Mouse (Mus musculus) lung, postnatal 10 days (tissue): Measurements from ENCODE around the gene Scgb1b19.
"Not testable (repeated sequence)": the region's sequence is repeated elsewhere in the genome, so short reads cannot be mapped to it uniquely, and the experiment has no call there.

Source experiments
- DNase-seq: peaks from one replicate; pipeline ENCODE4 v3.0.0; 2021

The Scgb1b19 gene

GRCm38 (mm10) chr7:33286991-33287390, at the start of gene Scgb1b19:
Gene Scgb1b19, plus strand, starts transcription at chr7:33287291.
- not testable (repeated sequence) for DNase-seq

DNA sequence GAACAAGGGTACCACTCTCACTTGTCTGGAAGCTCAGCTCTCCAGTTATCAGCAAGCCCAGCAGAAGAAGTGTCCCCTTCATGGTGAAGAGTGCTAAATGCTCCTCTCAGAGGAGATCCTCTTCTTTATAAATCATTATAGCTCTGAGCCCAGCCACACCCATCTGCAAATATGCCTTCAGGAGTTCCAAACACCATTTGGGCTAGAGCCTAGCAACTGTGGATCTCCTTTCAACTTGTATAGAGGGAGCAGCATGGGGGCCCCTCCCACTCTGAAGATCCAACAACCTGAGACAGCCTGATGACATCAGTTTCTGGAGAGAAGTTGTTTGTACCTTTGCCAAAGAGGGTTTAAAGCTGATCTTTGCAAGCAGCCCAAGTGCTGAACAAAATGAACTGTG, 6.9 kb upstream of the Scgb1b19 start, which contains the start of gene Scgb2b19:
TSS of gene Scgb2b19 (minus strand) at position 101 of the 400 bp plus-strand sequence.
- not testable (repeated sequence) for DNase-seq
